Mouse (Mus musculus) ovary, postnatal 14 days (tissue): ENCODE results near the gene Rcor1.

Source experiments
- DNase-seq: peaks from one replicate; pipeline ENCODE4 v3.0.0; 2022; ENCODE audit warnings: low spot score

Gene Rcor1

DNA sequence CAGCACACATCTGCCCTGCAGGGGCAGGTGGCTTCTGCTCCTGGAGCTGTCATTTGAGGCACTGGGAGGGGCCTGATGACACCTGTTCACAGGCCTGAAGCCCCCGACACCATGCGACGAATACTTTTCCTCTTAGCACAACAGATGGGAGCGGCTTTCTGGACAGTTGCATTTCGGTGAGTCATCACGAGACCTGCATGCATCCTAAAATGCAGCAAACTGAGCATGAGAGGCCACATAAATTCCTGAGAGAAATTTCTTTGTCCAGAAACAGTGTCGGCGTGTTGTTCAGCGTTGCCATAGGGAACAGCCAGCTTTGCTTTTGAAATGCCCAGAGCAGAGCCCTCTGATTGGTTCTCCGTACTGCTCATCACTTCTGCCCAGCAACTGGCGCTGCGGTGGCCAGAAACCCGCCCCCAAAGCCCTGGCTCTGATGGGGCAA lies 125.2 kb downstream of the Rcor1 start:
- peak; percentile 85 for DNase-seq

DNA sequence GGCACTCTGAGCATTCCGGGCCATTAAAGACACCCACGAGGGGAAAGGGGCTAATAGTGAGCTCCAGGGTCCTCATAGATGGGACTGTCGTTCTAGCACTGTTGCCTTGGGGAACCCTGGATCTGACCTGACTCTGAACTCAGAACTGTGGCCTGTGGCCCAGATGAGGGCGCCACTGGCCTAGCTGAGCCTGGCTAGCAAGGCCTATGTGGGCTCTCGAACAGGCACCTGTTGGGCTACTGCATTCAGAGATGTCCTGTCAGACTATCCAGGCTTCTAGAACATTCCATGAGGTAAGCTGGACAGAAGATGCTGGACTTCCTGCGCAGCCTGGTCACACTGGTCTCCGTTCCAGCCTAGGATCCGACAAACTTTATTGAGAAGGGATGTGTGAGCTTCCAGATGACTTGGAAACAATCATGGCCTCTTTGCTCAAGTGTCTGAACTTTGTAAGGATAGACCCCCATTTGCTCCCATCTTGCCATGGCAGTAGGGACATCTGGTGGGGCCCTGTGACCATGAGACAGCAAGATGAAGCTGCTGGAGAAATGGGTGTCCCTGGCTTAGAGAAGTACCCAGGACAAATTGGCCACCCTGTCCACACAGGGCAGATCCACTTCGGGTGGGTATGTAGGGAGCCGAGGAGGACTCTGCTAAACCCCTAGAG lies 126.1 kb downstream of the Rcor1 start:
- DNase-seq: no peak
